Mouse (Mus musculus): ENCODE measurements around the gene Tbx3. TPM values are rescaled to one million over a fixed set of nuclear protein-coding genes. Genes with fewer than 3 reads are reported as not detected.

The Tbx3 gene
- polyA plus RNA-seq, 1 experiment from 2014 or later: 22.6 TPM

GRCm38 (mm10) chr5:119671124-119671801 is 794 bp downstream of the Tbx3 start:
- Histone ChIP-seq H3K27me3 (replicated peaks; ENCODE audit: control insufficient read depth, insufficient read depth, low read length) (peaks cover 38% of the 10 kb centered on the region), H3K4me2 (ENCODE audit: low read depth, low read length) (peak overlapping the region; percentile 93), H3K4me1 (ENCODE audit: control insufficient read depth, insufficient read depth, low read length) (peaks cover 16% of the 10 kb centered on the region; the same call in 1 of the 2 replicates), H3K4me3 (ENCODE audit: low read depth, low read length) (peak overlapping the region; percentile 51), H3K9me3 (ENCODE audit: control insufficient read depth, low read length) (no peaks in the 10 kb centered on the region), H3K9ac (ENCODE audit: low read depth, low read length) (peak overlapping the region; percentile 90), H3K36me3 (ENCODE audit: control insufficient read depth, insufficient read depth, low read length) (peaks cover 15% of the 10 kb centered on the region), H3K27ac (replicated peaks; ENCODE audit: low read depth, low read length) (peak overlapping the region; percentile 98)
- ATAC-seq (ENCODE audit: low read depth): no peak
- DNase-seq (ENCODE audit: low spot score): peak; percentile 82
- WGBS: under 1% methylated on average over 40 of the region's 40 CpGs

GRCm38 (mm10) chr5:119671965-119672347 is 1.5 kb downstream of the Tbx3 start:
- H3K27ac ChIP-seq (replicated peaks; ENCODE audit: low read depth, low read length): peak overlapping the region; percentile 98
- peak overlapping the region; percentile 93 for H3K4me2 ChIP-seq (ENCODE audit: low read depth, low read length)
- peaks cover 22% of the 10 kb centered on the region for H3K36me3 ChIP-seq (ENCODE audit: control insufficient read depth, insufficient read depth, low read length)
- peaks cover 37% of the 10 kb centered on the region for H3K27me3 ChIP-seq (replicated peaks; ENCODE audit: control insufficient read depth, insufficient read depth, low read length)
- H3K9me3 ChIP-seq (ENCODE audit: control insufficient read depth, low read length): no peaks in the 10 kb centered on the region
- peak overlapping the region; percentile 51 for H3K4me3 ChIP-seq (ENCODE audit: low read depth, low read length)
- ATAC-seq (ENCODE audit: low read depth) (no peak), DNase-seq (ENCODE audit: low spot score) (no peak)
- peaks cover 16% of the 10 kb centered on the region; the same call in 1 of the 2 replicates for H3K4me1 ChIP-seq (ENCODE audit: control insufficient read depth, insufficient read depth, low read length)
- H3K9ac ChIP-seq (ENCODE audit: low read depth, low read length): peak overlapping the region; percentile 90
- under 1% methylated on average over 23 of the region's 23 CpGs for WGBS

DNA sequence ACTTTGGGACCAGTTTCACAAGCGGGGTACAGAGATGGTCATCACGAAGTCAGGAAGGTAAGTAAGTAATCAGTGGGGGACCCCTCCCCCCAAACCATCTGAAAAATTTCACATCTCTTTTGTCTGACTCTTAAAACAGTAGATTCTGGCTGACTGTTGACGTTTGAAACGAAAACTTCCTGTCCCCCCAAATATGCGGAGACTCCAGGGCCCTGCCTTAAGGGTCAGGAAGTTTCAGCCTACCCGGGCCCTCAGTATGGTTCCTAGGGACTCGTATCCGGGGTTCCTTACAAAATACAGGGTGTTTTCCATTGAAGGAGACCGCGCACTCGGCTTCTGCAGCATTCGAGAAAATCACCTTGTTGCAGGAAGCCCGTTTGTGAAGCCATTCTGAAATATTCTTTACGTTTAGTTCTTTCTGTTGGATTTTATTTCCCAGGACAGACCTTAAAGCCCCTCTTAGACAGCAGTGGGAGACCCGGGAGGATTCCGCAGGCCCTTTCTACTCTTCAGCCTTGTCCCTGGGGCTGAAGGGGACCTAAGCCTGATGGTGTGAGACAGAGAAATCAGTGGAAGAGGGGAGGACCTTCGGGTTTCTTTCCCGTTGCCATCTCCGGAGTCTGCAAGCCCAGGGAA is 2.0 kb downstream of the Tbx3 start:
- Histone ChIP-seq H3K4me3 (ENCODE audit: low read depth, low read length) (peak overlapping the region; percentile 51), H3K27me3 (replicated peaks; ENCODE audit: control insufficient read depth, insufficient read depth, low read length) (peaks cover 36% of the 10 kb centered on the region), H3K4me2 (ENCODE audit: low read depth, low read length) (peak overlapping the region; percentile 93), H3K9me3 (ENCODE audit: control insufficient read depth, low read length) (no peaks in the 10 kb centered on the region), H3K4me1 (ENCODE audit: control insufficient read depth, insufficient read depth, low read length) (peaks cover 16% of the 10 kb centered on the region; the same call in 1 of the 2 replicates), H3K36me3 (ENCODE audit: control insufficient read depth, insufficient read depth, low read length) (peaks cover 27% of the 10 kb centered on the region), H3K27ac (replicated peaks; ENCODE audit: low read depth, low read length) (peak overlapping the region; percentile 98), H3K9ac (ENCODE audit: low read depth, low read length) (peak overlapping the region; percentile 90)
- 2% methylated on average over 19 of the region's 19 CpGs for WGBS
- ATAC-seq (ENCODE audit: low read depth): no peak
- no peak for DNase-seq (ENCODE audit: low spot score)

DNA sequence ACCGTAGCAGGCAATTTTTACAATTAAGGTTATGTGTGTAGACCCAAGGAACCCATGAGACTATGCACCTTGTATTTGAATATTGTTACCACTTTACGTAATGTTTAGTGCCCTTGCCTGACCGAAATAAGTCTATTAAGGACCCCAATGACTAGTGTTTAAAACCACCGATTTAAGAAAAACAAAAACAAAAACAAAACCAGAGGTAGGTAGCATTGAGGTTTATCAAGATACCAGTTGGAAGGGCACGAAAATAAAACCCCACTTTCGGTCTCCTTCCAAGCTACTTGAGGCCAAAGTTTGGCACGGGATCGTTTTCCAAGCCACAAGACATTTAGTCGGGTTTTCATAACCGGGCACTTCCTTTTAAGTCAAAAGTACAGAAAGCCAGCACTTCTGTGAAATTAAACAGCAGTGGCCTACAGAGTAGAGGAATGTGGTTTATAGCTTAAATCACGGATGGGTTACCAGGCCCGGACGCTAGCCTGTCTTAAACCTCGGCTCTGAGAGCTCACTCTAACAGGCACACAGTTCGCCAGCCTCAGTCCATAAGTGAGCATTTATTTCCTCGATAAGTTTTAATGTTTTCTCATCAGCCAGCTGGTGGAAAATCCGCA is 2.6 kb downstream of the Tbx3 start:
- no peak for DNase-seq (ENCODE audit: low spot score)
- H3K9me3 ChIP-seq (ENCODE audit: control insufficient read depth, low read length): no peaks in the 10 kb centered on the region
- peak overlapping the region; percentile 51 for H3K4me3 ChIP-seq (ENCODE audit: low read depth, low read length)
- 5% methylated on average over 17 of the region's 17 CpGs for WGBS
- no peak for ATAC-seq (ENCODE audit: low read depth)
- H3K9ac ChIP-seq (ENCODE audit: low read depth, low read length): peak overlapping the region; percentile 90
- H3K27me3 ChIP-seq (replicated peaks; ENCODE audit: control insufficient read depth, insufficient read depth, low read length): peaks cover 34% of the 10 kb centered on the region
- H3K36me3 ChIP-seq (ENCODE audit: control insufficient read depth, insufficient read depth, low read length): peaks cover 33% of the 10 kb centered on the region
- H3K4me1 ChIP-seq (ENCODE audit: control insufficient read depth, insufficient read depth, low read length): peaks cover 16% of the 10 kb centered on the region; the same call in 1 of the 2 replicates
- H3K27ac ChIP-seq (replicated peaks; ENCODE audit: low read depth, low read length): peak overlapping the region; percentile 98
- H3K4me2 ChIP-seq (ENCODE audit: low read depth, low read length): peak overlapping the region; percentile 93

DNA sequence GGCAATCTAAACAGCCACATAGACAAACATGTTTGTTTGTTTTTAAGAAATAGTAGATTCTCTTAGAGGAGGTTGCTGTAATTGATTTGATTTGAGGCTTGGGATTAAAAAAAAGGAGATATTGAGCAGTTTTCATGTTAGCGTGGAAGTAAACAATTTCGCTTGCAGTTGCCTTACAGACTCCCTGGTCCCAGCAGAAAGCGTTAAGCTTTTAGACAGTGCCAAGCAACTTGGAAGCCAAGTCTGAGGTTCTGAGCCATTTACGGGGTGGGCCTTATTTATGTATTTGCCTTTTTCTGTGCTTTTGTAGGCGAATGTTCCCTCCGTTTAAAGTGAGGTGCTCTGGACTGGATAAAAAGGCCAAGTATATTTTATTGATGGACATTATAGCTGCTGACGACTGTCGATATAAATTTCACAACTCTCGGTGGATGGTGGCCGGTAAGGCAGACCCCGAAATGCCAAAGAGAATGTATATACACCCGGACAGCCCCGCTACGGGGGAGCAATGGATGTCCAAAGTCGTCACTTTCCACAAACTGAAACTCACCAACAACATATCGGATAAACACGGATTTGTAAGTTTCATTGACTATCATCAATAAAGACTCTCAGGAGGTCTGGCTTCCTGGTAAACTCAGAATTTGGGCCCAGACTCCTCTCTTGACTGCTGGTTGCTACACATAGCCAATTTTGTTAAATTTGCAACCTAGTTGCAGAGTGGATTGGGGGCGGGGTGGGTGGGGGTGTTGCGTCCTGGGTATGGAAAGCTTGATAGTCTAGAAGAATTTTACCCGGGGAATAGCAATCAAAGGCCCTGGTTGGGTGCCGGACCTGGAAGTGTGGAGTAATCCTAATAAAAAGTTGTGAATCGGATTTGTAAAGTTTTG is 3.5 kb downstream of the Tbx3 start:
- H3K9me3 ChIP-seq (ENCODE audit: control insufficient read depth, low read length): no peaks in the 10 kb centered on the region
- H3K4me1 ChIP-seq (ENCODE audit: control insufficient read depth, insufficient read depth, low read length): peaks cover 12% of the 10 kb centered on the region; the same call in 1 of the 2 replicates
- H3K27me3 ChIP-seq (replicated peaks; ENCODE audit: control insufficient read depth, insufficient read depth, low read length): peaks cover 34% of the 10 kb centered on the region
- H3K27ac ChIP-seq (replicated peaks; ENCODE audit: low read depth, low read length): peak overlapping the region; percentile 98
- DNase-seq (ENCODE audit: low spot score) (no peak), ATAC-seq (ENCODE audit: low read depth) (no peak)
- H3K9ac ChIP-seq (ENCODE audit: low read depth, low read length): peak overlapping the region; percentile 90
- 13% methylated on average over 22 of the region's 22 CpGs for WGBS
- peaks cover 42% of the 10 kb centered on the region for H3K36me3 ChIP-seq (ENCODE audit: control insufficient read depth, insufficient read depth, low read length)
- peak overlapping the region; percentile 93 for H3K4me2 ChIP-seq (ENCODE audit: low read depth, low read length)
- H3K4me3 ChIP-seq (ENCODE audit: low read depth, low read length): peak overlapping the region; percentile 51

DNA sequence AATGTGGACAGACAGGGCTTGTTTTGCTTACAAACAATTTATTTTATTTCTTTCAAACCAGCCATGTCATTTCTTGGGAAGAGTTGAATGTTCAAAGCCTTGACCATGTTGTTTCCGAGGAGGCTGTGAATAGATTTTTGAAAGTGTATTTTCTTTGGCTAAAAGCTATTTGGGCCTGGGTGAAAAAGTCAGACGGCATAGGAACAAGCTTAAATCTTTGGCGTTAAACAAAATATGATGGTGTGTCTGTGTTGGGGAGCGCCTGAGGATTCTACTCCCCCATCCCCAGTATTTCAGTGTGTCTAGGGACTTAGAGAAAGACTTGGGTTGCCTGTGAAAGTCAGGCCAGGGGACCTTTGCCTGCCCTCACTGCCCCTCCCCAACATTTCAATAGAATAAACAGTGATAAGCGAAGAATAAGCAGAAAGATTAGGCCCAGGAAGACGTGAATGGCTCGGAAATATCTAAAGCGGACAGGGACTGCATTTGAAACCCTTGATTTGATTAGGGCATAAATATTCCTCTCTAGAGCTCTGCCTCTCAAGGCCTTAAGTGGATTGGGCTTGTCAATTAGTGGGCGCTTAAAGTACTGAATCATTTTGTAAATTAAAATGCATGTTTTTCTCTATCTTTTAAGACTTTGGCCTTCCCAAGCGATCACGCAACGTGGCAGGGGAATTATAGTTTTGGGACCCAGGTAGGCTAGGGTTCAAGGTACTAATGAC is 4.3 kb downstream of the Tbx3 start:
- Histone ChIP-seq H3K36me3 (ENCODE audit: control insufficient read depth, insufficient read depth, low read length) (peaks cover 42% of the 10 kb centered on the region), H3K4me2 (ENCODE audit: low read depth, low read length) (peak overlapping the region; percentile 93), H3K4me3 (ENCODE audit: low read depth, low read length) (peak overlapping the region; percentile 51), H3K9me3 (ENCODE audit: control insufficient read depth, low read length) (no peaks in the 10 kb centered on the region), H3K9ac (ENCODE audit: low read depth, low read length) (peak overlapping the region; percentile 90), H3K4me1 (ENCODE audit: control insufficient read depth, insufficient read depth, low read length) (peaks cover 4% of the 10 kb centered on the region; the same call in 1 of the 2 replicates), H3K27ac (replicated peaks; ENCODE audit: low read depth, low read length) (peak overlapping the region; percentile 98), H3K27me3 (replicated peaks; ENCODE audit: control insufficient read depth, insufficient read depth, low read length) (peaks cover 29% of the 10 kb centered on the region)
- ATAC-seq (ENCODE audit: low read depth) (no peak), DNase-seq (ENCODE audit: low spot score) (no peak)
- 26% methylated on average over 12 of the region's 12 CpGs for WGBS

- H3K9me3 ChIP-seq (ENCODE audit: control insufficient read depth, low read length): no peaks in the 10 kb centered on the region
- H3K9ac ChIP-seq (ENCODE audit: low read depth, low read length): peak overlapping the region; percentile 90
- WGBS: 25% methylated on average over 2 of the region's 2 CpGs
- peaks cover 42% of the 10 kb centered on the region for H3K27me3 ChIP-seq (replicated peaks; ENCODE audit: control insufficient read depth, insufficient read depth, low read length)
- peaks cover 3% of the 10 kb centered on the region; the same call in 1 of the 2 replicates for H3K4me1 ChIP-seq (ENCODE audit: control insufficient read depth, insufficient read depth, low read length)
- DNase-seq (ENCODE audit: low spot score) (no peak), ATAC-seq (ENCODE audit: low read depth) (no peak)
- peak overlapping the region; percentile 51 for H3K4me3 ChIP-seq (ENCODE audit: low read depth, low read length)
- H3K4me2 ChIP-seq (ENCODE audit: low read depth, low read length): peak overlapping the region; percentile 93
- H3K27ac ChIP-seq (replicated peaks; ENCODE audit: low read depth, low read length): peak overlapping the region; percentile 98; the same call in 1 of the 2 replicates
- peaks cover 51% of the 10 kb centered on the region for H3K36me3 ChIP-seq (ENCODE audit: control insufficient read depth, insufficient read depth, low read length)
Measured at GRCm38 (mm10) chr5:119676245-119676644, 5.8 kb downstream of the Tbx3 start.
